Mouse (Mus musculus): ENCODE data around the gene Vav2. TPM values are rescaled to one million over a fixed set of nuclear protein-coding genes. Genes with fewer than 3 reads are reported as not detected.

Vav2 gene
- polyA plus RNA-seq, 1 experiment from 2014 or later, result 16.4 TPM

DNA sequence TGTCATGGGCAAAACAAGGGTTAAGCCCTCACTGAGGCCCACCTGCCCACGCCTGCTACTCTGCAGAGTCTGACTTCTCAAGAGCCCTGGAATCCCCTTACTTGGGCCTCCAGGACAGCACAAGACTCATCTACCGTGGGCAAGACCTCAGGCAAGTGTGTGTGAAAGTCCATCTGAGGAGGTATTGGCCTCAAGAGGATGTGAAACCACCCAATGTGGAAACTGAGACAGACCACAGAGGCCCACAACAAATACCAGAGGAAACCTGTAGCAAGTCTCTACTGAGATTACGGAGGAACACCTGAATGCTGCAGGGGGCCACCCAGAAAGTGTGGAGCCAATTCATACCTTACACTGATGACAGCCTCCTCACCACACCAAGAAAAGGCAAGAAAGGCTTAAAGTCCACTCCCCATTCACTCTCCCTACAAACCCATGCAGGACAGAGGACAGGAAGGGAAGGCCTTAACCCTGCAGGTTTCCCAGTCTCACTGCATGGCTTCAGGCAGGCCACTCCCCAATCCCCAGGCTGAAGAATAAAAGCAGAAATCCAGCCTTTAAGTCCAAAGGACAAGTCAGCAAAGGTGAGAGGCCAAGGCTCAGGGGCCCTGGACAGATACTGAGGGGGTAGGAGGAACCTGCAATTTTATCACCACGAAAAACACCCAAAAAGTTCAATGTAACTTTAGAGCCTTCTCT, 42.6 kb upstream of the Vav2 start:
- no peak overlapping the region for H3K4me3 ChIP-seq (replicated peaks; ENCODE audit: low read depth, low read length)
- no peak overlapping the region for H3K27ac ChIP-seq (replicated peaks; ENCODE audit: low read depth, low read length)
- 84% methylated on average over 4 of the region's 4 CpGs for WGBS
- ATAC-seq (ENCODE audit: low FRiP score, low TSS enrichment), result no peak
- no peaks in the 10 kb centered on the region for H3K27me3 ChIP-seq (ENCODE audit: control insufficient read depth, insufficient read depth, low read length)
- no peak overlapping the region for H3K9ac ChIP-seq (replicated peaks; ENCODE audit: low read length)
- peaks cover 22% of the 10 kb centered on the region; the same call in 1 of the 2 replicates for H3K36me3 ChIP-seq (ENCODE audit: control insufficient read depth, insufficient read depth, low read length)
- H3K4me2 ChIP-seq (ENCODE audit: low read length), result no peak overlapping the region
- peaks cover 34% of the 10 kb centered on the region for H3K4me1 ChIP-seq (ENCODE audit: control insufficient read depth, insufficient read depth, low read length)
- no peak for DNase-seq
- H3K9me3 ChIP-seq (ENCODE audit: control insufficient read depth, low read length), result no peaks in the 10 kb centered on the region

DNA sequence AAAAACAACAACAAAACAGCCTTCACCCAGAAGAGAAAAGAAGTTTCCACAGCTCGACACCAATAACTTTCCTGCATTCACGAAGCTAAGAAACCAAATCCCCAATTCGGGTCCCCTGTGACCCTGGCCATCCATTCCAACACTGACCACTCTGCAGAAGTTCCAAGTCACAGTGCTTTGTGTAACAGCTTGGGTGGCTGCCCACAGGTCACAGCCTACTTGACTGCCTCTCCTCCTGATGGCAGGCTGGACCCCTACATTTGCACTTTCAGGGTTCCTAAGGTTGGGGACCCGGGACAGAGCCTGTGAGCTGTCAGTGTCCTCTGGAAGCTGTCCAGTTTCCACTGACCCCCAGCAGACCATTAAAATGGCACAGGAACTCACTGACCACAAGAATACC, 36.1 kb upstream of the Vav2 start:
- H3K9ac ChIP-seq (replicated peaks; ENCODE audit: low read length), result no peak overlapping the region

DNA sequence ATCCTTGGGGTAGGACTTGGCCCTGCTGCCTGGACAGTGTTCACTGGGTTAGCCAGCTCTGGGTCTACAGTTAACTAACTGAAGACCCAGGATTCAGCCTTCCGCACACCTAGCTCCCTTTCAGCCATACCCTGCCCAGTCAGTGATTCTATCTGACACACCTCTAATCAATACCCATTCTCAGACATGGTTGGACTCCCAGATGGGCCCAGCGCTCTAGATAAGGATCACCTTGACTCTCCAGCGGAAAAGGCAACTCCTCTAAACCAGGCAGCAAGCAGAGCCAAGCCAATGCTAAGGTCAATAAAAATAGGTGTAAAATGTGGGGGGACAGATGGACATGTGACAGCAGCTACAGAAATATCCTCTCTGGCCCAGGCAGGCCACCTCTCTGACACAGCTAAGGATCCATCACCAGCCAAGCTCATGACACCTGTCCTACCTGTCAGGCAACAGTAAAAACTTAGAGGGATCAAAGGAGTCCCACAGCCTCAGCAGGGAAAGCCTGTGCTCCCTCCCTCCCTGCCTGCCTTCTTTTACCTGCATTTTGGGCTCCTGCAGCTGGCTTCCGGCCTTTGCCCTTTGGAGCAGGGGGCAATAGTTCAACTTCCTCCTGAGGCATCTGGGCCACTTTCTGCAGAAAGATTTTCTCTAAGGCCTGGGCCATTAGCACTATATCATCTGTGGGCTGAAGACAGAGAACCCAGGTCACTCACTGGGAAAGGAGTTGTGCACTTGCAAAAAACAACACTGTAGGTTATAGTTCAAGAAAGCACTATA, 35.2 kb upstream of the Vav2 start:
- H3K9ac ChIP-seq (replicated peaks; ENCODE audit: low read length), result no peak overlapping the region
- H3K27ac ChIP-seq (replicated peaks; ENCODE audit: low read depth, low read length), result no peak overlapping the region
- no peak overlapping the region for H3K4me2 ChIP-seq (ENCODE audit: low read length)
- H3K4me3 ChIP-seq (replicated peaks; ENCODE audit: low read depth, low read length), result no peak overlapping the region
- 96% methylated on average over 4 of the region's 4 CpGs for WGBS
- H3K36me3 ChIP-seq (ENCODE audit: control insufficient read depth, insufficient read depth, low read length), result peaks cover 91% of the 10 kb centered on the region
- no peaks in the 10 kb centered on the region for H3K9me3 ChIP-seq (ENCODE audit: control insufficient read depth, low read length)
- H3K27me3 ChIP-seq (ENCODE audit: control insufficient read depth, insufficient read depth, low read length), result no peaks in the 10 kb centered on the region
- DNase-seq, result no peak
- no peaks in the 10 kb centered on the region for H3K4me1 ChIP-seq (ENCODE audit: control insufficient read depth, insufficient read depth, low read length)
- no peak for ATAC-seq (ENCODE audit: low FRiP score, low TSS enrichment)

More for the DNA sequence above, 36.1 kb upstream of the Vav2 start:
- no peak overlapping the region for H3K27ac ChIP-seq (replicated peaks; ENCODE audit: low read depth, low read length)
- no peaks in the 10 kb centered on the region for H3K4me1 ChIP-seq (ENCODE audit: control insufficient read depth, insufficient read depth, low read length)
- no peaks in the 10 kb centered on the region for H3K9me3 ChIP-seq (ENCODE audit: control insufficient read depth, low read length)
- 89% methylated on average over 4 of the region's 4 CpGs for WGBS
- H3K27me3 ChIP-seq (ENCODE audit: control insufficient read depth, insufficient read depth, low read length), result no peaks in the 10 kb centered on the region
- no peak overlapping the region for H3K4me3 ChIP-seq (replicated peaks; ENCODE audit: low read depth, low read length)
- DNase-seq (no peak), ATAC-seq (ENCODE audit: low FRiP score, low TSS enrichment) (no peak)
- peaks cover 83% of the 10 kb centered on the region for H3K36me3 ChIP-seq (ENCODE audit: control insufficient read depth, insufficient read depth, low read length)
- H3K4me2 ChIP-seq (ENCODE audit: low read length), result no peak overlapping the region

DNA sequence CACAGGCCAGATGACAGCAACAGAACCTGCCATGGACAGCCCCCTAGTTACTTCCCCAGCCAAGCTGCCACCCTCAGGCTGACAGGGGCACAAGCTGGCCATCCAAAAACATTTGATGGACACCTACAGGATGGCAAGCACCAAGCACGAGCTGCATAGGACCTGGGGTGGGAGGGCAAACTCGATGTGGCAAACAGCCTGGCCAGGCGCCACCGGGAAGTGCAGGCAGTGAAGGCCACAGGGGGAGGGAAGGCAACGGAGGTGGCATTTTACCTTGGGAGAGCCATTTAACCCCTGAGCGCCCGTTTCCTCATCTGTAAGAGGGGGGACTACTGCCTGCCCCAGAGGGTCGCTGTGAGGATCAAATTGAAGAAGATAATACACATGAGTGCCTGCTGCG, 33.8 kb upstream of the Vav2 start:
- whole genome bisulfite sequencing, result 81% methylated on average over 9 of the region's 9 CpGs
- no peaks in the 10 kb centered on the region for H3K9me3 ChIP-seq (ENCODE audit: control insufficient read depth, low read length)
- H3K4me2 ChIP-seq (ENCODE audit: low read length), result no peak overlapping the region
- no peak overlapping the region for H3K9ac ChIP-seq (replicated peaks; ENCODE audit: low read length)
- H3K36me3 ChIP-seq (ENCODE audit: control insufficient read depth, insufficient read depth, low read length), result peaks cover 91% of the 10 kb centered on the region
- no peaks in the 10 kb centered on the region for H3K27me3 ChIP-seq (ENCODE audit: control insufficient read depth, insufficient read depth, low read length)
- H3K27ac ChIP-seq (replicated peaks; ENCODE audit: low read depth, low read length), result no peak overlapping the region
- DNase-seq (no peak), ATAC-seq (ENCODE audit: low FRiP score, low TSS enrichment) (no peak)
- H3K4me1 ChIP-seq (ENCODE audit: control insufficient read depth, insufficient read depth, low read length), result no peaks in the 10 kb centered on the region
- no peak overlapping the region for H3K4me3 ChIP-seq (replicated peaks; ENCODE audit: low read depth, low read length)

DNA sequence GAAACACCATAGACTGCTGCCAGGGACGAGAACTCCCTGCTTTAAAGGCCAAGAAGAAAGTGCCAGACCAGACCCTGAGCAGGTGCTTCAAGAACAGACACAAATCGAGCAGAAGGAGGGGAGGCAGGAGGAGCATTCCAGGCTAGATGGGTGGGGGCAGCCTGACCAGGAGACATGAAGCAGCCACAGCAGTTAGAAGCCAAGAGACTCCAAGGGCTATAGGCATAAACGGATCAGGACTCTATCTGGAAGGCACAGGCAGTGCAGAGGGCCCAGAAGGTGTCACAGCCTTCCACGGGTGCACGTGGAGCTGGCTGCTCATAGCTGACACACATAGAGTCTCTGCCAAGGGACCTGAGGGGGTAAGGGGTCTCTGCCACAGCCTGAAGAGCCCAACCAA, 33.3 kb upstream of the Vav2 start:
- DNase-seq, result no peak
- peaks cover 94% of the 10 kb centered on the region for H3K36me3 ChIP-seq (ENCODE audit: control insufficient read depth, insufficient read depth, low read length)

DNA sequence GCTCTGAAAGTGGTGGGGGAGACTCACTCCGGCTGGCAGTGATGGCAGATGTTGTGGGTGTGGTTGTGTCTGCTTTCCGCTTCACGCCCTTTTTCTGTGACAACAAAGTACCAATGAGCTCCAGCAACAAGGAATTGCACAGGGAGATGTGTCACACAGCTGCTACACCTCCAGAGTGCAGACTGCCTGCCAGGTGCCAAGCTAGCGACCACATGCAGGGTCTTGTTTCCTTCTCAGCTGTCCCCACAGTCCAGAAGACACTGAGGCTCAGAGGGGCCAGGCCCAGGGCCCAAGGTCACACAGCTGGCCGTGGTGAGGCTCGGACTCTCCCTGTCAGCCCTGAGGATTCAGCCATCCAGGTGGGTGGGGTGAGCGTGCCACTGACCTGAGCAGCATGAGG, 32.9 kb upstream of the Vav2 start:
- Histone ChIP-seq H3K9me3 (ENCODE audit: control insufficient read depth, low read length) (no peaks in the 10 kb centered on the region), H3K9ac (replicated peaks; ENCODE audit: low read length) (no peak overlapping the region), H3K27ac (replicated peaks; ENCODE audit: low read depth, low read length) (no peak overlapping the region), H3K27me3 (ENCODE audit: control insufficient read depth, insufficient read depth, low read length) (no peaks in the 10 kb centered on the region), H3K4me2 (ENCODE audit: low read length) (no peak overlapping the region), H3K36me3 (ENCODE audit: control insufficient read depth, insufficient read depth, low read length) (peaks cover 98% of the 10 kb centered on the region), H3K4me1 (ENCODE audit: control insufficient read depth, insufficient read depth, low read length) (no peaks in the 10 kb centered on the region), H3K4me3 (replicated peaks; ENCODE audit: low read depth, low read length) (no peak overlapping the region)
- DNase-seq (no peak), ATAC-seq (ENCODE audit: low FRiP score, low TSS enrichment) (no peak)
- WGBS, result 88% methylated on average over 7 of the region's 7 CpGs

More for the DNA sequence above, 33.3 kb upstream of the Vav2 start:
- Histone ChIP-seq H3K4me3 (replicated peaks; ENCODE audit: low read depth, low read length) (no peak overlapping the region), H3K9ac (replicated peaks; ENCODE audit: low read length) (no peak overlapping the region), H3K9me3 (ENCODE audit: control insufficient read depth, low read length) (no peaks in the 10 kb centered on the region), H3K4me1 (ENCODE audit: control insufficient read depth, insufficient read depth, low read length) (no peaks in the 10 kb centered on the region), H3K4me2 (ENCODE audit: low read length) (no peak overlapping the region), H3K27ac (replicated peaks; ENCODE audit: low read depth, low read length) (no peak overlapping the region), H3K27me3 (ENCODE audit: control insufficient read depth, insufficient read depth, low read length) (no peaks in the 10 kb centered on the region)
- ATAC-seq (ENCODE audit: low FRiP score, low TSS enrichment), result no peak
- 88% methylated on average over 5 of the region's 5 CpGs for WGBS

DNA sequence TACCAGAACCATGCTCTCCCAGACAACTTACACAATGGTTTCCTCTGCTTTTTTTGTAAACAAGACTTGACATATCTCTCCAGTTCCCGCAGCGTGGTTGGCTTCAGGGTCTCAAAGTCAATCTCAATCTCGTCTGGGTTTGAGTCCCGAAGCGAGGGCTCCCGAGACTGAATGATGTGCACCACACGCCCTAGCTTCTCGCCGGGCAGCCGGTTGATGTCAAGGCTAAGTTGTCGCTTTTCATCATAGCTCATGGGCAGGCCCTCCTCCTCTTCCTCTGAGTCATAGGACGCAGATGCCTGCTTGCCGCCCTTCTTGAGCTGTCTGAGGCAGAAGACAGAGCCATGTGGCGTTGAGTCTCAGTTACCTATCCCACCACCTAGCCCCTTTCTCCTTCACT, 23.4 kb upstream of the Vav2 start:
- no peaks in the 10 kb centered on the region for H3K9me3 ChIP-seq (ENCODE audit: control insufficient read depth, low read length)
- H3K4me2 ChIP-seq (ENCODE audit: low read length), result no peak overlapping the region
- no peaks in the 10 kb centered on the region for H3K4me1 ChIP-seq (ENCODE audit: control insufficient read depth, insufficient read depth, low read length)
- ATAC-seq (ENCODE audit: low FRiP score, low TSS enrichment) (no peak), DNase-seq (no peak)
- 91% methylated on average over 14 of the region's 14 CpGs for WGBS
- H3K27me3 ChIP-seq (ENCODE audit: control insufficient read depth, insufficient read depth, low read length), result no peaks in the 10 kb centered on the region
- no peak overlapping the region for H3K27ac ChIP-seq (replicated peaks; ENCODE audit: low read depth, low read length)
- no peak overlapping the region for H3K4me3 ChIP-seq (replicated peaks; ENCODE audit: low read depth, low read length)
- no peak overlapping the region for H3K9ac ChIP-seq (replicated peaks; ENCODE audit: low read length)
- peaks cover 95% of the 10 kb centered on the region for H3K36me3 ChIP-seq (ENCODE audit: control insufficient read depth, insufficient read depth, low read length)

DNA sequence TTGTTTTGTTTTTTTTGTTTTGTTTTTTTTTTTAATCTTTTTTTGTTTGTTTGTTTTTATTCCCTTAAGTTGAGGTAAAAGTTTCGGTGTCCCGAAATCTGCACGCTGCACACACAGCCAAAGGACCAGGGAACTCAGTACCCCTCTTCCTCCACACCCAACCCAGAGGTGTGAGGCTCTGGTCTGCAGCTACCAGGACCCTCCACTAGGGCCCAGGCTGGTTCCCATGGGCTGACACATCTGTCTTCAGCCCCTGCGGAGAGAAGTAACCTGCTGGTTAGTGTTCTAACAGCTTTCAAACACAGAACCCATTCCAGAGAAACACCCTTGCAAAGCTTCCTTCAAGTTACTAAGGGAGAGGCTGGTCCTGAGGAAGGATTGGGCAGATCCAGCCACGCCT, 20.9 kb upstream of the Vav2 start:
- ATAC-seq (ENCODE audit: low FRiP score, low TSS enrichment) (no peak), DNase-seq (no peak)
- Histone ChIP-seq H3K27ac (replicated peaks; ENCODE audit: low read depth, low read length) (no peak overlapping the region), H3K9ac (replicated peaks; ENCODE audit: low read length) (no peak overlapping the region), H3K4me3 (replicated peaks; ENCODE audit: low read depth, low read length) (no peak overlapping the region), H3K4me1 (ENCODE audit: control insufficient read depth, insufficient read depth, low read length) (peaks cover 12% of the 10 kb centered on the region), H3K9me3 (ENCODE audit: control insufficient read depth, low read length) (no peaks in the 10 kb centered on the region), H3K36me3 (ENCODE audit: control insufficient read depth, insufficient read depth, low read length) (peaks cover 82% of the 10 kb centered on the region), H3K4me2 (ENCODE audit: low read length) (no peak overlapping the region), H3K27me3 (ENCODE audit: control insufficient read depth, insufficient read depth, low read length) (no peaks in the 10 kb centered on the region)
- 91% methylated on average over 5 of the region's 5 CpGs for WGBS

DNA sequence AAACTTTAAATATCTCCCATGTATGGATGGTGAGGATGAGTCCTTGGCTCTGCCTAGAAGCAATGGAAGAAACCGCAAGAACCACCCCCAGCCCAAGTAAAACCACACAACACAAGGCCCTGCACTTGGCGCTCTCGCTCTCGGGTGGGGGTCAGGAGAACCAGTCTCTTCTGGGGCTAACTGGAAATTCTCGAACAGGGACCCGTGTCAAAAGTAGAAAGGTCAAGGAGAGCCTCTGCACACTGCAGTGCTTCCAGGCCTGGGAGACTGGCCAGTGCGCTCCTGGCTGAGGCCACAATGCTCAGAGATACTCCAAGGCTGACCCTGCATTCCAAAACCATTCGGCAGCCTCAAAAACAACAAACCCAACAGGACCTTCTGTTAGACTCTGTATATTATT, 20.0 kb upstream of the Vav2 start:
- Histone ChIP-seq H3K4me3 (replicated peaks; ENCODE audit: low read depth, low read length) (no peak overlapping the region), H3K36me3 (ENCODE audit: control insufficient read depth, insufficient read depth, low read length) (peaks cover 74% of the 10 kb centered on the region), H3K27ac (replicated peaks; ENCODE audit: low read depth, low read length) (no peak overlapping the region), H3K4me2 (ENCODE audit: low read length) (no peak overlapping the region), H3K9ac (replicated peaks; ENCODE audit: low read length) (no peak overlapping the region), H3K9me3 (ENCODE audit: control insufficient read depth, low read length) (no peaks in the 10 kb centered on the region), H3K27me3 (ENCODE audit: control insufficient read depth, insufficient read depth, low read length) (no peaks in the 10 kb centered on the region), H3K4me1 (ENCODE audit: control insufficient read depth, insufficient read depth, low read length) (peaks cover 12% of the 10 kb centered on the region)
- DNase-seq (no peak), ATAC-seq (ENCODE audit: low FRiP score, low TSS enrichment) (no peak)
- WGBS, result 93% methylated on average over 8 of the region's 8 CpGs

Measured in midbrain, embryonic 14.5 days (tissue).